Mouse (Mus musculus) stomach, embryonic 14.5 days (tissue): Measurements from ENCODE around the gene Casc3. TPM values are rescaled to one million over a fixed set of nuclear protein-coding genes. Genes with fewer than 3 reads are reported as not detected.
A peak's percentile ranks its signal among the peaks of the same experiment; 100 is the strongest.

Experiments
- ATAC-seq: fragments of 200-750 bp; cut with Nextera tagmentation; 2 replicates; pipeline ENCODE4 v1.8.0; 2017; ENCODE audit warnings: low read depth, moderate TSS enrichment; ENCODE audit not compliant: insufficient number of reproducible peaks, insufficient read depth, low FRiP score
- H3K27ac ChIP-seq: fragments of 300-500 bp; sonication (generic); 2 replicates; pipeline ENCODE4 v1.5.1; 2014; ENCODE audit warnings: mild to moderate bottlenecking, low read length, moderate library complexity, mixed read lengths
- H3K27me3 ChIP-seq: fragments of 300-500 bp; sonication (generic); 2 replicates; pipeline ENCODE4 v1.6.1; 2014; ENCODE audit warnings: low read length, control low read depth, mixed read lengths; ENCODE audit not compliant: control insufficient read depth, insufficient read depth
- H3K36me3 ChIP-seq: fragments of 300-500 bp; sonication (generic); 2 replicates; pipeline ENCODE4 v1.6.1; 2014; ENCODE audit warnings: mild to moderate bottlenecking, control low read depth, low read length, moderate library complexity, mixed read lengths; ENCODE audit not compliant: control insufficient read depth, insufficient read depth
- H3K4me1 ChIP-seq: fragments of 300-500 bp; sonication (generic); 2 replicates; pipeline ENCODE4 v1.6.1; 2014; ENCODE audit warnings: low read length, control low read depth, mixed read lengths; ENCODE audit not compliant: control insufficient read depth, insufficient read depth
- H3K4me2 ChIP-seq: fragments of 300-500 bp; sonication (generic); replicated peaks from 2 replicates; pipeline ENCODE4 v1.6.1; 2014; ENCODE audit warnings: low read depth, low read length, control low read depth
- H3K4me3 ChIP-seq: fragments of 300-500 bp; sonication (generic); 2 replicates; pipeline ENCODE4 v1.5.1; 2014; ENCODE audit warnings: low read depth, low read length, control low read depth
- H3K9ac ChIP-seq: fragments of 300-500 bp; sonication (generic); replicated peaks from 2 replicates; pipeline ENCODE4 v1.6.1; 2014; ENCODE audit warnings: low read depth, mild to moderate bottlenecking, control low read depth, low read length, moderate library complexity, mixed read lengths
- H3K9me3 ChIP-seq: fragments of 300-500 bp; sonication (generic); 2 replicates; pipeline ENCODE4 v1.6.1; 2016; ENCODE audit warnings: low read depth, low read length, control low read depth; ENCODE audit not compliant: control insufficient read depth
- WGBS: fragments of 180-500 bp; shearing (Covaris S2); extraction: QIAGEN DNeasy Blood & Tissue Kit; methylation state at CpG from one replicate; pipeline ENCODE4 v1.1.7; 2014; 5-methylcytosine and 5-hydroxymethylcytosine counted together
- polyA plus RNA-seq: library from polyadenylated mRNA; unstranded; fragments of >200 nt; fragmentation: Nextera tagmentation; extraction: Ambion mirVana; gene quantifications from 2 replicates; pipeline ENCODE4 v1.2.1, GENCODE M21; 2014

Casc3 gene
- polyA plus RNA-seq, 1 experiment from 2014 or later = 33.7 TPM

DNA sequence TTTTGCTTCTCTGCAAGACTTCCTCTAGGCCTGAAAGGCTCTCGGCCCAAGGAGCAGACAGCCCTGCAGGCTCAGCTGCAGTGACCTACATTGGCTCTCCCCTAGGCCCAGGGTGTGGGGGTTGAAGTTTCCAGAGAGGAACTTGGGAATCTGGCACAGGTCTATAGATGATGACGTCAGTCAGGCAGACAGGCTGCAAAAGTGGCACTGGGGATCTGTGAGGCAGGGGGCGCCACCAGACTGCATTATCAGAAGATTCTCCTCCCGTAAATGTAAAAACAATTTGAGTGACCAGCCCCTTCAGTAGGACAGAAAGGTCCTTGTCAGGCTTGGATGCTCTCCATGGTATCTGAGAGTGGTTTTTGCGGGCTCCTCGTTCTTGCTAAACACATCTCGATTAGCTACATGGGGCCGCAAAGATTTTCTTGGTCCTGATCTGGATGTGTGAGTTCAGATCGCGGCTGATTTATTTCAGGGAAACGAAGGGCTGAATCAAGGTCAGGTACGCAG is 18.9 kb upstream of the Casc3 start:
- ATAC-seq = no peak
- H3K27me3 ChIP-seq = no peaks in the 10 kb centered on the region
- 8% methylated on average over 12 of the region's 12 CpGs for WGBS
- no peak overlapping the region for H3K9ac ChIP-seq
- peak overlapping the region; percentile 30 for H3K4me2 ChIP-seq
- H3K9me3 ChIP-seq = no peaks in the 10 kb centered on the region
- H3K36me3 ChIP-seq = no peaks in the 10 kb centered on the region
- peak overlapping the region; percentile 90 for H3K27ac ChIP-seq
- H3K4me3 ChIP-seq = peak overlapping the region; percentile 5; the same call in 1 of the 2 replicates
- H3K4me1 ChIP-seq = peaks cover 59% of the 10 kb centered on the region

DNA sequence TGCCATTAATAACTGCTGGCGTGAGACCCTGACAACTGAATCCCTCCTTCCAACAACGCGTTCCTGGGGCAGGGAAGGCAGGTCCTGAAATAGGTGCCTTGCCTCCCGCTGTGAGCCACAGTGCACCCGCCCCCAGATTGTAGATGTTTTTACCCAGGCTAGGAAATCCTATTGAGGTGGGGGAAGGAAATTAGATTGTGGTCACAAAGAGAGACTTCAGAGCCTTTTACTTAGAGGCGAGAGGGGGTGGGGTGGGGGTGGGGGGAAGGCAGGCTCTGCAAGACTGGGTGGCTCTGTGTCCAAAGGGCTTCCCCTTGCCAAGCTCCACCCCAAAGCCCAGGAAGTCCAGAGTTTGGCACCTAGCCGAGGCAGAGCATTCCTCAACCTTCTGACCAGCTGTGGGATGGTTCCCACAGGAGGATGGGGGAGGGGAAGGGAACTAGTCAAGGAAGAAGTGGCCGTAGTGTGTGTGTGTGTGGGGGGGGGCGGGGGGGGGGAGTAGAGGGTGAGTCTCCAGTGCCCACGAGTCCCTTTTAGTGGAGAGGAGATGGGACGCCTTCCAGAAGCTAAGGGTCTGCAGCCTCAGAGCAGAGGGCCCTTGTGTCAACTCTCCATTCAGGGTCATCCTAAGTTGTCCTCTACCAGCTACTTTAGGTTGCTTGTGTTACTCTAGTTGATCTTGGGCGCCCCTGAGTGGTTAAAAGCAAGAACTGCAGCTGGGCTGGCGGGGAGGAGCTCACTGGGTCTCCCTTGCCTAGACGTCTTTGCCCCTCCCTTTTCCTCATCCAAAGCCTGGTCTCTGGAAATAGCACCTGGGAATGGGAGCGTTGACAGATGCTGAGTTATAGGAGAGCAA is 18.1 kb upstream of the Casc3 start:
- Histone ChIP-seq H3K27me3 (no peaks in the 10 kb centered on the region), H3K27ac (peak overlapping the region; percentile 90), H3K4me1 (peaks cover 56% of the 10 kb centered on the region), H3K9me3 (no peaks in the 10 kb centered on the region), H3K9ac (no peak overlapping the region), H3K4me2 (peak overlapping the region; percentile 30), H3K36me3 (no peaks in the 10 kb centered on the region), H3K4me3 (peak overlapping the region; percentile 5; the same call in 1 of the 2 replicates)
- WGBS = 1% methylated on average over 15 of the region's 15 CpGs
- peak; percentile 56 for ATAC-seq

- peak overlapping the region; percentile 0; the same call in 1 of the 2 replicates for H3K27ac ChIP-seq
- peaks cover 53% of the 10 kb centered on the region for H3K4me1 ChIP-seq
- no peak overlapping the region for H3K9ac ChIP-seq
- no peak for ATAC-seq
- H3K36me3 ChIP-seq = no peaks in the 10 kb centered on the region
- WGBS = 31% methylated on average over 7 of the region's 7 CpGs
- no peaks in the 10 kb centered on the region for H3K9me3 ChIP-seq
- no peak overlapping the region for H3K4me2 ChIP-seq
- no peak overlapping the region for H3K4me3 ChIP-seq
- H3K27me3 ChIP-seq = no peaks in the 10 kb centered on the region
Observed at GRCm38 (mm10) chr11:98787229-98787628, 17.5 kb upstream of the Casc3 start.

DNA sequence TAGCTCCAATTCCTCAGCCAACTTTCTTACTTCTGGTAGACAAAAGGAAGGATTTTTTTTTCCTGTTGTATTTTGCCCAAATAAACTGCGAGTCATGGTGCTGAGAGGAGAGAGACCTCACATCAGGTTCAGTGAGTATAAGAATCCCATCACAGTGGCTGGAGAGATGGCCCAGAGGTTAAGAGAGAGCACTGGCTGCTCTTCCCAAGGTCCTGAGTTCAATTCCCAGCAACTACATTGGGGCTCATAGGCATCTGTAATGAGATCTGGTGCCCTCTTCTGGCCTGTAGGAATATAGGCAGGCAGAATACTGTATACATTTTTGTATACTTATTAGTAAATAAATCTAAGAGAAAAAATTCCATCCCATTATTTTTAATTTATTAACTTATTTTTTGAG is 17.0 kb upstream of the Casc3 start:
- Histone ChIP-seq H3K4me3 (no peak overlapping the region), H3K4me2 (no peak overlapping the region), H3K9ac (no peak overlapping the region), H3K9me3 (no peaks in the 10 kb centered on the region), H3K27ac (no peak overlapping the region; the same call in 1 of the 2 replicates), H3K4me1 (peaks cover 51% of the 10 kb centered on the region), H3K27me3 (no peaks in the 10 kb centered on the region), H3K36me3 (no peaks in the 10 kb centered on the region)
- WGBS = 93% methylated on average over 1 of the region's 1 CpGs
- no peak for ATAC-seq

DNA sequence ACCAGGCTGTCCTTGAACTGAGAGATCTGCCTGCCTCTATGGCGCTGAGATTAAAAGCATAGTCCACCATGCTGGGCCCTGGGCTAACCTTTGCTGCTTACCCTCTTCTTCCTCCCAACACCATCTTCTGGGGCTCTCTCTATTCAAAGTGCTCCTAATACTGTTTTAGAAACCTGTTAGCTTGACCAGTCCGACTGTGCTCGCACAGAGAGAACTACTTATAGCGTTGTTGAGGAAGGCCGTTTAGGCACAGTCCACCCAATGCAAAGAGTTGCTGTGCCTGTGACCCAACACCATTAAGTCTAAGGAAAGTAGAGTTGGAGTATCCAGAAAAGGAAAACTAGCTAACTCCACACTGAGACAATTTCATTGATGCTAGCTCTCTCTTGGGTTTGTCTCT is 16.6 kb upstream of the Casc3 start:
- peak overlapping the region; percentile 7; the same call in 1 of the 2 replicates for H3K27ac ChIP-seq
- H3K9ac ChIP-seq = no peak overlapping the region
- no peaks in the 10 kb centered on the region for H3K27me3 ChIP-seq
- H3K4me3 ChIP-seq = no peak overlapping the region
- WGBS = 95% methylated on average over 5 of the region's 5 CpGs
- H3K36me3 ChIP-seq = no peaks in the 10 kb centered on the region
- H3K4me1 ChIP-seq = peaks cover 47% of the 10 kb centered on the region
- H3K4me2 ChIP-seq = no peak overlapping the region
- no peak for ATAC-seq
- H3K9me3 ChIP-seq = no peaks in the 10 kb centered on the region

GRCm38 (mm10) chr11:98788550-98789218 is 16.0 kb upstream of the Casc3 start:
- whole genome bisulfite sequencing = 8% methylated on average over 18 of the region's 18 CpGs
- H3K4me3 ChIP-seq = peak overlapping the region; percentile 42
- H3K9me3 ChIP-seq = no peaks in the 10 kb centered on the region
- H3K36me3 ChIP-seq = no peaks in the 10 kb centered on the region
- no peaks in the 10 kb centered on the region for H3K27me3 ChIP-seq
- peak; percentile 78 for ATAC-seq
- H3K4me1 ChIP-seq = peaks cover 43% of the 10 kb centered on the region
- H3K4me2 ChIP-seq = peak overlapping the region; percentile 97
- H3K27ac ChIP-seq = peak overlapping the region; percentile 81; the same call in 1 of the 2 replicates
- peak overlapping the region; percentile 36 for H3K9ac ChIP-seq

- peaks cover 42% of the 10 kb centered on the region for H3K4me1 ChIP-seq
- H3K4me3 ChIP-seq = peak overlapping the region; percentile 42
- no peaks in the 10 kb centered on the region for H3K9me3 ChIP-seq
- H3K36me3 ChIP-seq = no peaks in the 10 kb centered on the region
- H3K9ac ChIP-seq = peak overlapping the region; percentile 36
- no peak for ATAC-seq
- under 1% methylated on average over 25 of the region's 25 CpGs for WGBS
- H3K27me3 ChIP-seq = no peaks in the 10 kb centered on the region
- peak overlapping the region; percentile 97 for H3K4me2 ChIP-seq
- peak overlapping the region; percentile 81; the same call in 1 of the 2 replicates for H3K27ac ChIP-seq
Observed at GRCm38 (mm10) chr11:98789219-98789807, 15.4 kb upstream of the Casc3 start.

DNA sequence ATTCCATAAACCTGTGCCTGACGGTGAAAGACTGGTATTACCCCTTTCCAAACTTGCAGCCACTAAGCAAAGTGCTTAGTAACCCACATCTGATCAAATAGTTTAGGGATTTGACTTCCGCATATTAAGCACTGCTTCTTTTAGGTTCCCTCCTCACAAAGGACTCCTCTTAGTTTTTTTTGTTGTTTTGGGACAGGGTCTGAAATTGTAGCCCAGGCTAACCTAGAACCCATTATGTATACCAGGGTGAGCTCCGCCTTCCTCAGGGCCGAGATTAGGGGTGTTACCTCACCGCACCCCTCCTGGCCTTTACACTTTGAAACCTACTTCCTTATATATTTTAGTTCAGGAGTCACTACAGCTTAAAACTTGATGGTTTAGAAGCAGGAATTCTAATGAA is 14.9 kb upstream of the Casc3 start:
- peak overlapping the region; percentile 81; the same call in 1 of the 2 replicates for H3K27ac ChIP-seq
- 0 out of 2 replicates have a peak overlapping the region, but pooled peaks have one; percentile 36 for H3K9ac ChIP-seq
- no peaks in the 10 kb centered on the region for H3K9me3 ChIP-seq
- peak overlapping the region; percentile 42 for H3K4me3 ChIP-seq
- peaks cover 39% of the 10 kb centered on the region for H3K4me1 ChIP-seq
- no peak for ATAC-seq
- no peaks in the 10 kb centered on the region for H3K36me3 ChIP-seq
- H3K4me2 ChIP-seq = peak overlapping the region; percentile 97
- no peaks in the 10 kb centered on the region for H3K27me3 ChIP-seq
- WGBS = 30% methylated on average over 5 of the region's 5 CpGs
